Mouse (Mus musculus) MEL (cell line): ENCODE results near the gene Ccdc33. TPM values are rescaled to one million over a fixed set of nuclear protein-coding genes. Genes with fewer than 3 reads are reported as not detected.

ENCODE experiments used
- DNase-seq: peaks from one replicate; pipeline ENCODE4 v3.0.0; 2011; ENCODE audit warnings: low read depth, low spot score
- H3K27ac ChIP-seq: 2 replicates; pipeline ENCODE4 v1.5.1; 2012; ENCODE audit warnings: low read depth, mild to moderate bottlenecking, control low read depth, low read length, moderate library complexity; ENCODE audit not compliant: control insufficient read depth
- H3K27me3 ChIP-seq, 2 experiments: fragments of 150-350 bp in 1 of 2; sonication (generic) in 1 of 2; 2 replicates each; pipeline ENCODE4 v1.6.1; 2012; ENCODE audit warnings: low read length in 2 of 2, mild to moderate bottlenecking in 2 of 2, improper control_type of control experiment in 1 of 2, moderate library complexity in 1 of 2; ENCODE audit not compliant: insufficient read depth in 2 of 2, control insufficient read depth in 1 of 2
- H3K36me3 ChIP-seq, 2 experiments: 2 replicates each; pipeline ENCODE4 v1.6.1; 2012 to 2014; ENCODE audit warnings: low read length in 2 of 2, improper control_type of control experiment in 1 of 2, inconsistent platforms in 1 of 2, mild to moderate bottlenecking in 1 of 2; ENCODE audit not compliant: insufficient read depth in 2 of 2, control insufficient read depth in 1 of 2
- H3K4me1 ChIP-seq, 2 experiments: fragments of 150-350 bp in 1 of 2; sonication (generic) in 1 of 2; 2 replicates each; pipeline ENCODE4 v1.6.1; 2012; ENCODE audit warnings: low read length in 2 of 2, improper control_type of control experiment in 1 of 2, mild to moderate bottlenecking in 1 of 2; ENCODE audit not compliant: insufficient read depth in 2 of 2, control insufficient read depth in 1 of 2
- H3K4me3 ChIP-seq, 2 experiments: fragments of 150-350 bp in 1 of 2; sonication (generic) in 1 of 2; 2 replicates each; pipeline ENCODE4 v1.5.1; 2012; ENCODE audit warnings: low read depth in 2 of 2, low read length in 2 of 2, mild to moderate bottlenecking in 2 of 2, moderate library complexity in 2 of 2, control low read depth in 1 of 2, improper control_type of control experiment in 1 of 2; ENCODE audit not compliant: control insufficient read depth in 1 of 2, insufficient read depth in 1 of 2
- H3K79me2 ChIP-seq: 2 replicates; pipeline ENCODE4 v1.6.1; 2012; ENCODE audit warnings: mild to moderate bottlenecking, low read length, moderate library complexity; ENCODE audit not compliant: control insufficient read depth, poor library complexity, insufficient read depth
- H3K9ac ChIP-seq: 2 replicates; pipeline ENCODE4 v1.6.1; 2012; ENCODE audit warnings: low read depth, mild to moderate bottlenecking, control low read depth, low read length, moderate library complexity; ENCODE audit not compliant: control insufficient read depth, poor library complexity, severe bottlenecking
- H3K9me3 ChIP-seq: fragments of 150-350 bp; sonication (generic); replicated peaks from 2 replicates; pipeline ENCODE4 v1.6.1; 2012; ENCODE audit warnings: mild to moderate bottlenecking, low read length, improper control_type of control experiment, moderate library complexity; ENCODE audit not compliant: insufficient read depth
- BHLHE40 ChIP-seq: IDR thresholded peaks from 2 replicates; pipeline ENCODE4 v1.6.1; 2012; ENCODE audit warnings: low read depth, mild to moderate bottlenecking, inconsistent platforms, low read length, improper control_type of control experiment, borderline replicate concordance
- CHD1 ChIP-seq: IDR thresholded peaks from 2 replicates; pipeline ENCODE4 v1.6.1; 2012; ENCODE audit warnings: low read depth, mild to moderate bottlenecking, inconsistent platforms, low read length, improper control_type of control experiment
- CHD2 ChIP-seq: IDR thresholded peaks from 2 replicates; pipeline ENCODE4 v1.6.1; 2011; ENCODE audit warnings: low read length, improper control_type of control experiment
- CTCF ChIP-seq, 3 experiments: IDR thresholded peaks in 2 of 3; conservative IDR thresholded peaks in 1 of 3; 2 replicates each; pipeline ENCODE4 v1.5.1; 2011 to 2012; ENCODE audit warnings: low read length in 3 of 3, low read depth in 2 of 3, mild to moderate bottlenecking in 2 of 3, improper control_type of control experiment in 1 of 3, inconsistent platforms in 1 of 3, mixed read lengths in 1 of 3, moderate library complexity in 1 of 3; ENCODE audit not compliant: control insufficient read depth in 1 of 3, insufficient read depth in 1 of 3, poor library complexity in 1 of 3, severe bottlenecking in 1 of 3
- E2F4 ChIP-seq: IDR thresholded peaks from 2 replicates; pipeline ENCODE4 v1.6.1; 2011; ENCODE audit warnings: low read depth, low read length, improper control_type of control experiment, borderline replicate concordance
- ETS1 ChIP-seq: IDR thresholded peaks from 2 replicates; pipeline ENCODE4 v1.6.1; 2012; ENCODE audit warnings: low read depth, mild to moderate bottlenecking, inconsistent platforms, low read length, improper control_type of control experiment, moderate library complexity
- GATA1 ChIP-seq: IDR thresholded peaks from 2 replicates; pipeline ENCODE4 v1.6.1; 2011; ENCODE audit warnings: low read depth, low read length, improper control_type of control experiment
- JUND ChIP-seq: IDR thresholded peaks from 2 replicates; pipeline ENCODE4 v1.6.1; 2011; ENCODE audit warnings: low read depth, mild to moderate bottlenecking, improper control_type of control experiment, low read length
- MAX ChIP-seq: IDR thresholded peaks from 2 replicates; pipeline ENCODE4 v1.6.1; 2011; ENCODE audit warnings: low read length, improper control_type of control experiment
- MAZ ChIP-seq: IDR thresholded peaks from 2 replicates; pipeline ENCODE4 v1.6.1; 2012; ENCODE audit warnings: low read depth, mild to moderate bottlenecking, inconsistent platforms, low read length, improper control_type of control experiment
- MEF2A ChIP-seq: IDR thresholded peaks from 2 replicates; pipeline ENCODE4 v1.6.1; 2014; ENCODE audit warnings: low read depth, mild to moderate bottlenecking, inconsistent platforms, low read length, improper control_type of control experiment; ENCODE audit not compliant: poor library complexity, insufficient replicate concordance, severe bottlenecking; ENCODE audit errors: extremely low read depth
- MXI1 ChIP-seq: IDR thresholded peaks from 2 replicates; pipeline ENCODE4 v1.6.1; 2011; ENCODE audit warnings: mild to moderate bottlenecking, low read depth, low read length, improper control_type of control experiment
- MYC ChIP-seq: IDR thresholded peaks from 2 replicates; pipeline ENCODE4 v1.6.1; 2011; ENCODE audit warnings: low read depth, mild to moderate bottlenecking, low read length, improper control_type of control experiment, moderate library complexity
- NELFE ChIP-seq: IDR thresholded peaks from 2 replicates; pipeline ENCODE4 v1.6.1; 2011; ENCODE audit warnings: low read depth, low read length, improper control_type of control experiment
- POLR2A ChIP-seq, 2 experiments: IDR thresholded peaks; 2 replicates each; pipeline ENCODE4 v1.6.1; 2011 to 2012; ENCODE audit warnings: low read length in 2 of 2, mild to moderate bottlenecking in 2 of 2, control low read depth in 1 of 2, improper control_type of control experiment in 1 of 2, low read depth in 1 of 2, moderate library complexity in 1 of 2; ENCODE audit not compliant: control insufficient read depth in 1 of 2, insufficient read depth in 1 of 2, poor library complexity in 1 of 2
- POLR2AphosphoS2 ChIP-seq: IDR thresholded peaks from 2 replicates; pipeline ENCODE4 v1.6.1; 2011; ENCODE audit warnings: low read length, improper control_type of control experiment
- POLR2AphosphoS5 ChIP-seq: IDR thresholded peaks from 2 replicates; pipeline ENCODE4 v1.6.1; 2012; ENCODE audit warnings: low read depth, borderline replicate concordance, mild to moderate bottlenecking, inconsistent platforms, low read length, moderate library complexity, mixed read lengths
- RAD21 ChIP-seq: IDR thresholded peaks from 2 replicates; pipeline ENCODE4 v1.6.1; 2011; ENCODE audit warnings: mild to moderate bottlenecking, low read depth, low read length, improper control_type of control experiment
- RCOR1 ChIP-seq: IDR thresholded peaks from 2 replicates; pipeline ENCODE4 v1.6.1; 2012; ENCODE audit warnings: low read depth, mild to moderate bottlenecking, inconsistent platforms, low read length, improper control_type of control experiment
- SIN3A ChIP-seq: IDR thresholded peaks from 2 replicates; pipeline ENCODE4 v1.6.1; 2012; ENCODE audit warnings: low read length, improper control_type of control experiment, inconsistent platforms
- SMC3 ChIP-seq: IDR thresholded peaks from 2 replicates; pipeline ENCODE4 v1.6.1; 2011; ENCODE audit warnings: low read depth, low read length, improper control_type of control experiment
- TAL1 ChIP-seq: IDR thresholded peaks from 2 replicates; pipeline ENCODE4 v1.6.1; 2012; ENCODE audit warnings: mild to moderate bottlenecking, inconsistent platforms, low read length, moderate library complexity, mixed read lengths
- TBP ChIP-seq: IDR thresholded peaks from 2 replicates; pipeline ENCODE4 v1.8.0; 2011; ENCODE audit warnings: low read depth, low read length, improper control_type of control experiment
- UBTF ChIP-seq: IDR thresholded peaks from 2 replicates; pipeline ENCODE4 v1.6.1; 2012; ENCODE audit warnings: low read depth, mild to moderate bottlenecking, inconsistent platforms, low read length, improper control_type of control experiment, moderate library complexity, borderline replicate concordance; ENCODE audit not compliant: insufficient read depth
- ZC3H11A ChIP-seq: IDR thresholded peaks from 2 replicates; pipeline ENCODE4 v1.6.1; 2012; ENCODE audit warnings: low read depth, mild to moderate bottlenecking, inconsistent platforms, low read length, improper control_type of control experiment
- polyA plus RNA-seq, 2 experiments: library from polyadenylated mRNA; stranded (reverse) in 1 of 2; unstranded in 1 of 2; fragments of >175 nt in 1 of 2; fragments of >200 nt in 1 of 2; gene quantifications; 2 replicates each; pipeline versions ENCODE4 v1.2.1 to v1.2.4; 2012; ENCODE audit warnings: low replicate concordance in 2 of 2, low read depth in 1 of 2; ENCODE audit not compliant: insufficient read length in 2 of 2, insufficient read depth in 1 of 2, missing spikeins in 1 of 2
- total RNA-seq: library from RNA; depleted of rRNA; stranded (reverse); fragments of 300-350 nt; gene quantifications from 2 replicates; pipeline ENCODE4 v1.2.3, GENCODE M21; 2012

Gene Ccdc33
- total and polyA plus RNA-seq, 3 experiments = not detected

- no peak for DNase-seq
- Histone ChIP-seq H3K27ac (no peak overlapping the region), H3K9me3 (no peaks in the 10 kb centered on the region), H3K9ac (no peak overlapping the region), H3K4me3 (no peak overlapping the region), H3K36me3 (no peaks in the 10 kb centered on the region), H3K4me1 (no peaks in the 10 kb centered on the region), H3K27me3 (peaks cover 0 to 7% of the 10 kb centered on the region in 2 experiments; a peak in 3 of 4 replicates), H3K79me2 (no peaks in the 10 kb centered on the region)
- no peak for TF ChIP-seq ZC3H11A
- no peak for TF ChIP-seq CTCF (IDR thresholded peaks at IDR 0.05 in 2 of 3, conservative IDR thresholded peaks at IDR 0.05 in 1 of 3; ENCODE audit: control insufficient read depth in 1 of 3, insufficient read depth in 1 of 3, low read depth in 2 of 3, low read length in 3 of 3, poor library complexity in 1 of 3, severe bottlenecking in 1 of 3)
- no peak for TF ChIP-seq SIN3A
- TF ChIP-seq UBTF = no peak
- no peak for TF ChIP-seq GATA1
- TF ChIP-seq NELFE = no peak
- no peak for TF ChIP-seq BHLHE40
- no peak for TF ChIP-seq MEF2A
- TF ChIP-seq POLR2A (IDR thresholded peaks at IDR 0.05; ENCODE audit: control insufficient read depth in 1 of 2, insufficient read depth in 1 of 2, low read depth in 1 of 2, low read length in 2 of 2, poor library complexity in 1 of 2) = no peak
- TF ChIP-seq TAL1 = no peak
- no peak for TF ChIP-seq CHD1
- no peak for TF ChIP-seq CHD2
- TF ChIP-seq MAZ = no peak
- TF ChIP-seq POLR2AphosphoS2 = no peak
- no peak for TF ChIP-seq TBP
- no peak for TF ChIP-seq JUND
- no peak for TF ChIP-seq SMC3
Measured at GRCm38 (mm10) chr9:58095977-58096376, 22.6 kb downstream of the Ccdc33 start.

GRCm38 (mm10) chr9:58093776-58094175 is 24.8 kb downstream of the Ccdc33 start:
- Histone ChIP-seq H3K4me3 (no peak overlapping the region), H3K36me3 (no peaks in the 10 kb centered on the region)
- no peak for TF ChIP-seq ZC3H11A
- TF ChIP-seq ETS1 = no peak
- TF ChIP-seq E2F4 = no peak
- no peak for TF ChIP-seq RAD21
- no peak for TF ChIP-seq SMC3
- no peak for TF ChIP-seq BHLHE40
- TF ChIP-seq JUND = no peak
- TF ChIP-seq TAL1 = no peak
- no peak for TF ChIP-seq POLR2AphosphoS5
- no peak for TF ChIP-seq POLR2A (IDR thresholded peaks at IDR 0.05; ENCODE audit: control insufficient read depth in 1 of 2, insufficient read depth in 1 of 2, low read depth in 1 of 2, low read length in 2 of 2, poor library complexity in 1 of 2)
- no peak for TF ChIP-seq RCOR1
- TF ChIP-seq MAX = no peak
- no peak for TF ChIP-seq NELFE
- no peak for TF ChIP-seq SIN3A
- TF ChIP-seq MYC = no peak
- TF ChIP-seq MXI1 = no peak
- TF ChIP-seq MEF2A = no peak
- TF ChIP-seq, all 39 proteins: peak for 0
- H3K27ac ChIP-seq = no peak overlapping the region
- no peaks in the 10 kb centered on the region for H3K9me3 ChIP-seq
- peaks cover 0 to 8% of the 10 kb centered on the region in 2 experiments; a peak in 3 of 4 replicates for H3K27me3 ChIP-seq
- no peaks in the 10 kb centered on the region for H3K79me2 ChIP-seq
- DNase-seq = no peak
- no peaks in the 10 kb centered on the region for H3K4me1 ChIP-seq
- no peak overlapping the region for H3K9ac ChIP-seq
